ENCODE assay signal across 9 mouse cellular contexts in the genomic region with DNA sequence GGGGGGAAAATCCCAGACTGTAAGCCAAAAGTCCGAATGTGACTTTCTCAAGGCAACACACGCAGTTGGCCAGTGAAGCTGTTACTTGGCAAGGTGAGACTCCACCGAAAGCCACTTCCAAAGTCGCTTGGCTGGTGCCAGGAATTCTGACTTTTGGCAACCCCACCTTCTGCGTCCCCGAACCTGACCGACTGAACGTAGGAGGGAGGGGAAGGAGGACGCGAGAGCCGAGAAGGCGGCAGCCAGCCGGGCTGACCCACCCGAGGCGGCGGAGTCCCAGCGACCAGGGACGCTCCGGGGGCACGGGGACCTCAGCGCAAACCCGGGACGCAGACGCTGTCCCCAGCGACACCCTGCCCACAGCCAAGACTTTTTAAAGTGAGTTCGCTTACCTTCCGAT.
DNase-seq lines count a peak whose midpoint lies in the region; ATAC-seq and TF ChIP-seq lines count a peak whose summit lies in the region.
"Had no signal": no experiment of that assay in that cellular context is flagged by ENCODE, and none has a peak within 500 bp of the region (broad histone marks: within the 10 kb centered on the region; RNA-seq: fewer than 3 reads in every experiment).

No protein-coding gene starts in this region.

- peak overlapping the region; percentile 29; the same call in 1 of the 2 replicates for H3K27ac ChIP-seq in left cerebral cortex, adult 2 months
- peak overlapping the region; percentile 95 for H3K27ac ChIP-seq in kidney, adult 2 months (ENCODE audit: insufficient read depth, low read depth, low read length)
- peak overlapping the region; percentile 99 for H3K27ac ChIP-seq in lung, embryonic 16.5 days (ENCODE audit: low read length)
- peak overlapping the region; percentile 95 for H3K27ac ChIP-seq in stomach, embryonic 14.5 days (ENCODE audit: low read length)

- H3K4me2 ChIP-seq in lung, embryonic 16.5 days (ENCODE audit: low read depth, low read length) = peak overlapping the region; percentile 73
- peak overlapping the region; percentile 78 for H3K4me2 ChIP-seq in stomach, embryonic 14.5 days (replicated peaks; ENCODE audit: low read depth, low read length)

- ATAC-seq in lung, embryonic 16.5 days (ENCODE audit: low read depth) = peak; percentile 24; the same call in 1 of the 2 replicates
- no peak for ATAC-seq in stomach, embryonic 14.5 days (ENCODE audit: insufficient number of reproducible peaks, insufficient read depth, low FRiP score, low read depth)

- H3K9ac ChIP-seq in lung, embryonic 16.5 days (ENCODE audit: low read length) = peak overlapping the region; percentile 99
- peak overlapping the region; percentile 92 for H3K9ac ChIP-seq in stomach, embryonic 14.5 days (replicated peaks; ENCODE audit: low read depth, low read length)

- H3K36me3 ChIP-seq in kidney, adult 2 months (ENCODE audit: control insufficient read depth, insufficient read depth, low read length) = no peaks in the 10 kb centered on the region
- no peaks in the 10 kb centered on the region for H3K36me3 ChIP-seq in lung, embryonic 16.5 days (ENCODE audit: control insufficient read depth, insufficient read depth, low read length)
- H3K36me3 ChIP-seq in stomach, embryonic 14.5 days (ENCODE audit: control insufficient read depth, insufficient read depth, low read length) = no peaks in the 10 kb centered on the region; the same call in 1 of the 2 replicates
- H3K36me3 ChIP-seq: G1E had no signal

- peak in 1 of 2 experiments; percentile 12 for DNase-seq in left cerebral cortex, adult 2 months (ENCODE audit: extremely low spot score in 1 of 2, low spot score in 2 of 2)
- DNase-seq in left cerebral cortex, adult 9 months (ENCODE audit: low spot score in 2 of 2) = no peak
- DNase-seq in embryo, embryonic 11 days = peak; percentile 47
- DNase-seq in heart, adult 8-10 months (ENCODE audit: low spot score) = peak; percentile 75
- peak; percentile 76 for DNase-seq in kidney, adult 2 months
- no peak for DNase-seq in right cerebral cortex, postnatal 14 days

- intact Hi-C loops in left cerebral cortex, adult 2 months (cut with DNase I) = loop anchor here (10.0 kb wide), 2 partner anchors 197 to 503 kb away; no protein-coding TSS in a partner anchor

- no peak for TF ChIP-seq CTCF in left cerebral cortex, adult 2 months (IDR thresholded peaks at IDR 0.05)
- no peak for TF ChIP-seq CTCF in kidney, adult 2 months (conservative IDR thresholded peaks at IDR 0.05; ENCODE audit: insufficient read depth, insufficient read length, low read depth, low read length)

- no peak for TF ChIP-seq POLR2A in kidney, adult 2 months (IDR thresholded peaks at IDR 0.05; ENCODE audit: low read depth, low read length)

- no peaks in the 10 kb centered on the region for H3K9me3 ChIP-seq in lung, embryonic 16.5 days (ENCODE audit: control insufficient read depth, low read length)
- no peaks in the 10 kb centered on the region for H3K9me3 ChIP-seq in stomach, embryonic 14.5 days (ENCODE audit: control insufficient read depth, low read depth, low read length)

- WGBS in kidney, adult 2 months = 2% methylated on average over 27 of the region's 27 CpGs
- WGBS in lung, embryonic 16.5 days = under 1% methylated on average over 26 of the region's 27 CpGs
- WGBS in stomach, embryonic 14.5 days = under 1% methylated on average over 27 of the region's 27 CpGs

- no peaks in the 10 kb centered on the region for H3K27me3 ChIP-seq in kidney, adult 2 months (replicated peaks; ENCODE audit: control insufficient read depth, insufficient read depth, low read length)
- H3K27me3 ChIP-seq in lung, embryonic 16.5 days (ENCODE audit: control insufficient read depth, insufficient read depth, low read depth, low read length) = no peaks in the 10 kb centered on the region
- no peaks in the 10 kb centered on the region for H3K27me3 ChIP-seq in stomach, embryonic 14.5 days (ENCODE audit: control insufficient read depth, insufficient read depth, low read length)

- peak overlapping the region; percentile 46 for H3K4me3 ChIP-seq in left cerebral cortex, adult 2 months
- peak overlapping the region; percentile 63 for H3K4me3 ChIP-seq in kidney, adult 2 months (ENCODE audit: insufficient read depth, low read depth, low read length)
- H3K4me3 ChIP-seq in lung, embryonic 16.5 days (ENCODE audit: low read length) = peak overlapping the region; percentile 89
- peak overlapping the region; percentile 67 for H3K4me3 ChIP-seq in stomach, embryonic 14.5 days (ENCODE audit: low read depth, low read length)

- H3K4me1 ChIP-seq in kidney, adult 2 months (ENCODE audit: control insufficient read depth, insufficient read depth, low read length) = peaks cover 3% of the 10 kb centered on the region; the same call in 1 of the 2 replicates
- H3K4me1 ChIP-seq in lung, embryonic 16.5 days (replicated peaks; ENCODE audit: control insufficient read depth, insufficient read depth, low read length) = peaks cover 7% of the 10 kb centered on the region; the same call in 1 of the 2 replicates
- peaks cover 5% of the 10 kb centered on the region; the same call in 1 of the 2 replicates for H3K4me1 ChIP-seq in stomach, embryonic 14.5 days (ENCODE audit: control insufficient read depth, insufficient read depth, low read length)

Comparison
In these comparisons a context has a peak if more than half of its experiments do, and no peak if none do; other contexts are left out.
1. DNase-seq: peak in embryo, embryonic 11 days (single experiment), heart, adult 8-10 months (single experiment) and kidney, adult 2 months (single experiment); none in left cerebral cortex, adult 9 months (0 of 2) and right cerebral cortex, postnatal 14 days (single experiment).
2. H3K27ac ChIP-seq: peak in every context shown above with its lines; median percentile 99 in lung, embryonic 16.5 days; 95 in kidney, adult 2 months; 95 in stomach, embryonic 14.5 days; 29 in left cerebral cortex, adult 2 months.
3. Peak in every context shown above with its lines, with median percentiles within 50 percentile points of each other: H3K4me3 ChIP-seq.